Mouse (Mus musculus) cerebellum, postnatal 25 days (tissue): ENCODE measurements around the gene Nat8f2.
A peak's percentile ranks its signal among the peaks of the same experiment; 100 is the strongest.
"Not testable (repeated sequence)": the region's sequence is repeated elsewhere in the genome, so short reads cannot be mapped to it uniquely, and the experiment has no call there.

Experiments used
- DNase-seq, 2 experiments: peaks; one replicate each; pipeline ENCODE4 v3.0.0; 2021; ENCODE audit warnings: mixed read lengths in 2 of 2

Gene Nat8f2

GRCm38 (mm10) chr6:85869006-85869405 is at the start of gene Nat8f2:
TSS of gene Nat8f2 (minus strand) at chr6:85869158.
- not testable (repeated sequence) for DNase-seq

- DNase-seq = not testable (repeated sequence)
These were observed 49.4 kb upstream of the Nat8f2 start for GRCm38 (mm10) chr6:85918341-85918740.

GRCm38 (mm10) chr6:85916596-85916995 is 47.6 kb upstream of the Nat8f2 start:
- DNase-seq = no peak

GRCm38 (mm10) chr6:85915539-85916513 is 46.9 kb upstream of the Nat8f2 start, which contains the start of gene Nat8f1:
TSS of gene Nat8f1 (minus strand) at chr6:85915687.
- DNase-seq = peak; percentile 86 to 90

GRCm38 (mm10) chr6:85915141-85915538 is 46.2 kb upstream of the Nat8f2 start:
- peak in 1 of 2 experiments; percentile 30 for DNase-seq

- DNase-seq = no peak
These were observed 42.6 kb upstream of the Nat8f2 start, which contains the start of gene Tprkb for GRCm38 (mm10) chr6:85911587-85911986. TSS of gene Tprkb (plus strand) at chr6:85911865.

- DNase-seq = no peak
These were observed 40.7 kb upstream of the Nat8f2 start for GRCm38 (mm10) chr6:85909704-85910103.

GRCm38 (mm10) chr6:85908341-85908740 is 39.4 kb upstream of the Nat8f2 start:
- no peak for DNase-seq

GRCm38 (mm10) chr6:85906911-85907351 is 38.0 kb upstream of the Nat8f2 start:
- peak in 1 of 2 experiments; percentile 34 for DNase-seq

- DNase-seq = peak; percentile 89 to 91
These were observed 35.7 kb upstream of the Nat8f2 start, which contains the start of gene Nat8f4 for GRCm38 (mm10) chr6:85904642-85905061. TSS of gene Nat8f4 (minus strand) at chr6:85904884.

GRCm38 (mm10) chr6:85902303-85902702 is 33.3 kb upstream of the Nat8f2 start:
- no peak for DNase-seq

- DNase-seq = not testable (repeated sequence)
These were observed 29.9 kb upstream of the Nat8f2 start for GRCm38 (mm10) chr6:85898596-85899475.

GRCm38 (mm10) chr6:85895061-85895648 is 26.2 kb upstream of the Nat8f2 start:
- peak; percentile 50 to 68 for DNase-seq

- DNase-seq = no peak
These were observed 20.0 kb upstream of the Nat8f2 start for GRCm38 (mm10) chr6:85888961-85889360.

GRCm38 (mm10) chr6:85884311-85884710 is 15.4 kb upstream of the Nat8f2 start:
- no peak for DNase-seq

GRCm38 (mm10) chr6:85883246-85883645 is 14.3 kb upstream of the Nat8f2 start:
- not testable (repeated sequence) for DNase-seq

GRCm38 (mm10) chr6:85867726-85868690 is 950 bp downstream of the Nat8f2 start:
- DNase-seq = no peak

GRCm38 (mm10) chr6:85866995-85867394 is 2.0 kb downstream of the Nat8f2 start:
- not testable (repeated sequence) for DNase-seq

GRCm38 (mm10) chr6:85866166-85866565 is 2.8 kb downstream of the Nat8f2 start:
- DNase-seq = not testable (repeated sequence)

- peak in 1 of 2 experiments; percentile 7 for DNase-seq
These were observed 3.9 kb downstream of the Nat8f2 start for GRCm38 (mm10) chr6:85864900-85865639.
